Mouse (Mus musculus): Measurements from ENCODE around the gene Cpeb1.

- TF ChIP-seq CTCF (IDR thresholded peaks at IDR 0.05; ENCODE audit: low read depth, low read length) (no peak), POLR2A (IDR thresholded peaks at IDR 0.05; ENCODE audit: extremely low read depth, insufficient read depth, low read length) (no peak)
These were observed 780 bp downstream of the Cpeb1 start for GRCm38 (mm10) chr7:81454331-81455039.
